Mouse (Mus musculus): ENCODE measurements around the gene Tshz2. TPM values are rescaled to one million over a fixed set of nuclear protein-coding genes. Genes with fewer than 3 reads are reported as not detected.
A peak's percentile ranks its signal among the peaks of the same experiment; 100 is the strongest.

Gene Tshz2
- polyA plus RNA-seq, 1 experiment from 2014 or later, result 3.4 TPM

DNA sequence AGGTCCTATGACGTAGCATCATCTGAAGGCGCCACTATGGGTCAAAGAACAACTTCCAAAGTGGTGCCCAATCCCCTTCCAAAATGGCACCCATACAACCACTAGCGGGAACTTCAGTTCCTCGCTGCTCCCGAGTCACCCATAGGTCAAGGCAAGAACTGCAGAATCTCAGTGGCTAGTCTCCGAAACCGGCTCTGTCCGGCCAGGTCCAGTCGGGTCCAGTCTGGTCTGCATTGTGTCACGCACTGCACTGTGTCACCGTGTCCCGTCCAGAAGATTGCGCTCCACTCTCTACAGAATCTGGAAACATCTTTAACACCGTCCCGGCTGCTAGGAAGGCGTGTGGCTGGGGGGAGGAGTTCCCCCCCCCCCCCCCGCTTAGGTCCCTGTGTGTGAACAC lies 461.4 kb downstream of the Tshz2 start:
- H3K4me3 ChIP-seq (ENCODE audit: low read depth, low read length), result no peak overlapping the region
- TF ChIP-seq CTCF (IDR thresholded peaks at IDR 0.05) (no peak), EP300 (IDR thresholded peaks at IDR 0.05) (no peak)
- WGBS, result 89% methylated on average over 17 of the region's 17 CpGs

DNA sequence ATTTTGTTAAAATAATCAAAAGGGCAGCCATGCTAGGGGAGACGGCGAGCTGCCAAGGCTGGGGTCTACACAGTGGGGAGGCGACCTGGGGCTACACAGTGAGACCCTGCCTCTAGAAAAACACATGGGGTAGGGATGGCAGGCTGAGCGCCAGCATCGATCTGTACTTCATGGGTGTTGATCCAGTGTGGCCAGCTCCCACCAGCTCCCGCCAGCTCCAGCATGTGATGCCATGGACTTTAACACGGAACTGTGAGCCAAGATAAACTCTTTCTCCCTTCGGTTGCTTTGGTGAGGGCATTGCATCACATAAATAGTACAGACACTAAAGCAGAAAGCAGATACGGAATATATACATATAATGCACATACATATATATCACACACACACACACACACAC lies 462.1 kb downstream of the Tshz2 start:
- no peak for DNase-seq (ENCODE audit: low spot score)
- H3K9ac ChIP-seq (replicated peaks; ENCODE audit: low read depth), result no peak overlapping the region
- H3K4me2 ChIP-seq (replicated peaks; ENCODE audit: low read depth, low read length), result no peak overlapping the region
- no peak overlapping the region for H3K4me3 ChIP-seq (ENCODE audit: low read depth, low read length)
- no peaks in the 10 kb centered on the region for H3K27me3 ChIP-seq (replicated peaks; ENCODE audit: insufficient read depth, low read length)
- no peak overlapping the region for H3K27ac ChIP-seq (ENCODE audit: low read length)
- H3K4me1 ChIP-seq (ENCODE audit: insufficient read depth, low read depth, low read length), result no peaks in the 10 kb centered on the region
- TF ChIP-seq EP300 (IDR thresholded peaks at IDR 0.05), result no peak
- no peak for TF ChIP-seq CTCF (IDR thresholded peaks at IDR 0.05)
- WGBS, result 87% methylated on average over 9 of the region's 9 CpGs
- H3K36me3 ChIP-seq (ENCODE audit: insufficient read depth, low read length), result no peaks in the 10 kb centered on the region
- no peak for ATAC-seq
- H3K9me3 ChIP-seq (ENCODE audit: low read length), result no peaks in the 10 kb centered on the region

More for the DNA sequence above, 461.4 kb downstream of the Tshz2 start:
- no peak for ATAC-seq
- Histone ChIP-seq H3K4me1 (ENCODE audit: insufficient read depth, low read depth, low read length) (no peaks in the 10 kb centered on the region), H3K27me3 (replicated peaks; ENCODE audit: insufficient read depth, low read length) (no peaks in the 10 kb centered on the region), H3K27ac (ENCODE audit: low read length) (no peak overlapping the region), H3K9me3 (ENCODE audit: low read length) (no peaks in the 10 kb centered on the region), H3K9ac (replicated peaks; ENCODE audit: low read depth) (no peak overlapping the region), H3K4me2 (replicated peaks; ENCODE audit: low read depth, low read length) (no peak overlapping the region), H3K36me3 (ENCODE audit: insufficient read depth, low read length) (no peaks in the 10 kb centered on the region)
- DNase-seq (ENCODE audit: low spot score), result no peak

DNA sequence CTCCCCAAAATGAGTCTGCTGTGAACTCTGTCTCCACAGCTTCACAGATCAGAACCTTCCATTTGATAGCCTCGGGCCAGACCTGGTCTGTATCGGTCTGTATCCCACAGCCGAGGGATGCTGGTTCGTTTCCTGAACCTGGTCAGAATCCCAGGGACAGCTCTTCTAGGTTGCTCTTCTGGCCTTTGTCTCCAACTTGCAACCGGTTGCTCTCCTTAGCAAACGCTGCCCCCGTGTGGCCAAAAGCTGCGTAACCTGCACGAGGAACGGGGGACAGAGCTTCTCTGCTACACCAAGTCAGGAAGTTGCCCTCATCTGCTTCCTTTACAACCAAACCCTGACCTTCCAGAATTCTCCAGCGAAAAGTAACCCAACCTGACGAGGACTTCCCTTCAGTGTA lies 468.3 kb downstream of the Tshz2 start:
- 3% methylated on average over 12 of the region's 12 CpGs for WGBS
- Histone ChIP-seq H3K9ac (replicated peaks; ENCODE audit: low read depth) (no peak overlapping the region), H3K4me1 (ENCODE audit: insufficient read depth, low read depth, low read length) (no peaks in the 10 kb centered on the region), H3K27ac (ENCODE audit: low read length) (no peak overlapping the region), H3K4me3 (ENCODE audit: low read depth, low read length) (no peak overlapping the region), H3K27me3 (replicated peaks; ENCODE audit: insufficient read depth, low read length) (no peaks in the 10 kb centered on the region), H3K36me3 (ENCODE audit: insufficient read depth, low read length) (no peaks in the 10 kb centered on the region), H3K4me2 (replicated peaks; ENCODE audit: low read depth, low read length) (no peak overlapping the region), H3K9me3 (ENCODE audit: low read length) (no peaks in the 10 kb centered on the region)
- peak; percentile 82 for DNase-seq (ENCODE audit: low spot score)
- peak; percentile 47 for ATAC-seq
- TF ChIP-seq EP300 (IDR thresholded peaks at IDR 0.05) (no peak), CTCF (IDR thresholded peaks at IDR 0.05) (peak; percentile 99)

DNA sequence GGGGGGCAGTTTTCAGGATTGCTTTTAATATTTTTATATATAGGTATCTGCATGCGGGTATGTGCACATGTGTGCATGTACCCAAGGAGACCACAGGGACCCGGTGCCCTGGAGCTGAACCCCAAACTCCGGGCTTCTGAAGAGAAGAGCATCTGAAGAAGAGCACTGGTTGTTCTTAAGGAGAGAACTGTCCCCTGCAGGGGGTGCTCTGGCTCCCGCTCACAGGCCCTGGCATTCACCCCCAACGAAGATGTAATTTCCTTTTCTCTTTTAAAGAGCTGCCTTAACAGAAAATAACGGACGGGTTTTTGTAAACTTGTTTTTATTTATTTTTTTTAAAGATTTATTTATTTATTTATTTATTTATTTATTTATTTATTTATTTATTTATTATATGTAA lies 469.1 kb downstream of the Tshz2 start:
- no peak overlapping the region for H3K9ac ChIP-seq (replicated peaks; ENCODE audit: low read depth)
- no peaks in the 10 kb centered on the region for H3K9me3 ChIP-seq (ENCODE audit: low read length)
- no peak for TF ChIP-seq CTCF (IDR thresholded peaks at IDR 0.05)
- no peak for TF ChIP-seq EP300 (IDR thresholded peaks at IDR 0.05)
- WGBS, result 68% methylated on average over 7 of the region's 7 CpGs
- DNase-seq (ENCODE audit: low spot score), result no peak
- no peak overlapping the region for H3K27ac ChIP-seq (ENCODE audit: low read length)
- ATAC-seq, result no peak
- H3K36me3 ChIP-seq (ENCODE audit: insufficient read depth, low read length), result no peaks in the 10 kb centered on the region
- H3K27me3 ChIP-seq (replicated peaks; ENCODE audit: insufficient read depth, low read length), result no peaks in the 10 kb centered on the region
- H3K4me3 ChIP-seq (ENCODE audit: low read depth, low read length), result no peak overlapping the region
- no peaks in the 10 kb centered on the region for H3K4me1 ChIP-seq (ENCODE audit: insufficient read depth, low read depth, low read length)
- H3K4me2 ChIP-seq (replicated peaks; ENCODE audit: low read depth, low read length), result no peak overlapping the region

DNA sequence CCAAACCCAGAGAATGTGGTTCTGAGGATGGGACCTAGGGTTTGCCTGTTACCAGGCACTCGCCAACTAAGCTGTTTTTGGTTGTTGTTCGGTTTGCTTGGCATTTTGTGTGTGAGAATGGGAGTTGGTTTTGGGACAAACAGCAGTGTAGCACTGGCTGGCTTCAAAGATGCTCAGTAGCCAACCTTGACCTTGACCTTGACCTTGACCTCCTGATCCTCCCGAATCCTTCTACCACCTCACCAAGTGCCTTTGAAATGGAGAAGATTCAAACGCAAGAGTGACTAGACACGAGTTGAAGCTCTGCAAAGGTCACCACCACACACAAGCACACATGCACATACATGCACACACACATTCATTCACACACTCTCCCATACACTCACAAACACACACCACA lies 470.5 kb downstream of the Tshz2 start:
- TF ChIP-seq CTCF (IDR thresholded peaks at IDR 0.05), result no peak
- TF ChIP-seq EP300 (IDR thresholded peaks at IDR 0.05), result no peak
- Histone ChIP-seq H3K9ac (replicated peaks; ENCODE audit: low read depth) (no peak overlapping the region), H3K4me2 (replicated peaks; ENCODE audit: low read depth, low read length) (no peak overlapping the region), H3K27me3 (replicated peaks; ENCODE audit: insufficient read depth, low read length) (no peaks in the 10 kb centered on the region), H3K4me1 (ENCODE audit: insufficient read depth, low read depth, low read length) (no peaks in the 10 kb centered on the region), H3K4me3 (ENCODE audit: low read depth, low read length) (no peak overlapping the region), H3K9me3 (ENCODE audit: low read length) (no peaks in the 10 kb centered on the region), H3K36me3 (ENCODE audit: insufficient read depth, low read length) (0 out of 2 replicates have a peak, but pooled peaks cover 7% of the 10 kb centered on the region), H3K27ac (ENCODE audit: low read length) (no peak overlapping the region)
- ATAC-seq, result no peak
- 76% methylated on average over 5 of the region's 5 CpGs for WGBS
- no peak for DNase-seq (ENCODE audit: low spot score)

DNA sequence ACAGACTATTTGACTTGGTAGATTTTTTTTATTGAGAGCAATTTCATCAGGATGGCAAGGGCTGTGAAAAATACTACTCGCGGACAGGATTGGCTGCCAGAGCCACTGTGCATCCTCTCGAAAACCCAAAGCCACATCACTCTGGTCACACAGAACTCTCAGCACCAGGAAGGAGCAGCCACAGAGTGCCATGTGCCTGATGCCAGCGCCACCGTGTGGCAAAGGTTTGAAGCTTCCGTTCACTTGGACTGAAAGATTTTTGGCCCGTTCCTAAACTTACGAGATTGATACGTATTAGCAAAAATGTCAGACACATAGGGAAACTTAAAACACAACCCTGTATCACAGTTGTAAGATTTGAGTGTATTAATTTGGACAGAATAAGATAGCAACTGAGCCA lies 471.0 kb downstream of the Tshz2 start:
- Histone ChIP-seq H3K36me3 (ENCODE audit: insufficient read depth, low read length) (0 out of 2 replicates have a peak, but pooled peaks cover 7% of the 10 kb centered on the region), H3K4me1 (ENCODE audit: insufficient read depth, low read depth, low read length) (no peaks in the 10 kb centered on the region), H3K27ac (ENCODE audit: low read length) (no peak overlapping the region), H3K4me2 (replicated peaks; ENCODE audit: low read depth, low read length) (no peak overlapping the region), H3K9ac (replicated peaks; ENCODE audit: low read depth) (no peak overlapping the region), H3K4me3 (ENCODE audit: low read depth, low read length) (no peak overlapping the region), H3K27me3 (replicated peaks; ENCODE audit: insufficient read depth, low read length) (no peaks in the 10 kb centered on the region), H3K9me3 (ENCODE audit: low read length) (no peaks in the 10 kb centered on the region)
- TF ChIP-seq CTCF (IDR thresholded peaks at IDR 0.05), result peak; percentile 85
- no peak for TF ChIP-seq EP300 (IDR thresholded peaks at IDR 0.05)
- DNase-seq (ENCODE audit: low spot score) (peak; percentile 72), ATAC-seq (no peak)
- WGBS, result 45% methylated on average over 9 of the region's 9 CpGs

DNA sequence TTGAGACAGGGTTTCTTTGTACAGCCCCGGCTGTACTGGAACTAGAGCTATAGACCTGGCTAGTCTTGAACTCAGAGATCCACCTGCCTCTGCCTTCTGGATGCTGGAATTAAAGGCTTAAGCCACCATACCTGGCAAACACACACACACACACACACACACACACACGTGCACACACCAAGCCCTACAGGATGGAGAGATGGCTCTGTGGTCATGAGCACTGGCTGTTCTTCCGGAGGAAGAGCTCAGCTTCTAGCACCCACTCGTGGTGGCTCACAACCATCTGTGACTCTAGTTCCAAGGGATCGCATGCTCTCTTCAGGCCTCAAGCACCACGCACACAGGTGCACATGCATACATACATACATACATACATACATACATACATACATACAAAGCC lies 471.6 kb downstream of the Tshz2 start:
- Histone ChIP-seq H3K4me2 (replicated peaks; ENCODE audit: low read depth, low read length) (no peak overlapping the region), H3K27ac (ENCODE audit: low read length) (no peak overlapping the region), H3K9me3 (ENCODE audit: low read length) (no peaks in the 10 kb centered on the region), H3K27me3 (replicated peaks; ENCODE audit: insufficient read depth, low read length) (no peaks in the 10 kb centered on the region), H3K36me3 (ENCODE audit: insufficient read depth, low read length) (0 out of 2 replicates have a peak, but pooled peaks cover 7% of the 10 kb centered on the region), H3K4me3 (ENCODE audit: low read depth, low read length) (no peak overlapping the region), H3K9ac (replicated peaks; ENCODE audit: low read depth) (no peak overlapping the region), H3K4me1 (ENCODE audit: insufficient read depth, low read depth, low read length) (no peaks in the 10 kb centered on the region)
- DNase-seq (ENCODE audit: low spot score) (no peak), ATAC-seq (no peak)
- TF ChIP-seq CTCF (IDR thresholded peaks at IDR 0.05), result no peak
- no peak for TF ChIP-seq EP300 (IDR thresholded peaks at IDR 0.05)
- WGBS, result 89% methylated on average over 6 of the region's 6 CpGs

Measured in lung, postnatal 0 days (tissue).